Mouse (Mus musculus) neural tube, embryonic 14.5 days (tissue): ENCODE results near the gene Plch1. TPM values are rescaled to one million over a fixed set of nuclear protein-coding genes. Genes with fewer than 3 reads are reported as not detected.
A peak's percentile ranks its signal among the peaks of the same experiment; 100 is the strongest.

Experiments
- ATAC-seq: fragments of 200-750 bp; cut with Nextera tagmentation; 2 replicates; pipeline ENCODE4 v1.8.0; 2017; ENCODE audit warnings: low read depth, mild to moderate bottlenecking, moderate TSS enrichment, moderate library complexity
- H3K27ac ChIP-seq: fragments of 300-500 bp; sonication (generic); 2 replicates; pipeline ENCODE4 v1.5.1; 2014; ENCODE audit warnings: low read depth, mild to moderate bottlenecking, control low read depth, low read length, moderate library complexity, mixed read lengths
- H3K27me3 ChIP-seq: fragments of 300-500 bp; sonication (generic); 2 replicates; pipeline ENCODE4 v1.6.1; 2014; ENCODE audit warnings: low read length; ENCODE audit not compliant: control insufficient read depth, insufficient read depth
- H3K36me3 ChIP-seq: fragments of 300-500 bp; sonication (generic); 2 replicates; pipeline ENCODE4 v1.6.1; 2014; ENCODE audit warnings: low read length, mixed read lengths; ENCODE audit not compliant: control insufficient read depth, insufficient read depth
- H3K4me1 ChIP-seq: fragments of 300-500 bp; sonication (generic); 2 replicates; pipeline ENCODE4 v1.6.1; 2014; ENCODE audit warnings: low read length; ENCODE audit not compliant: control insufficient read depth, insufficient read depth
- H3K4me2 ChIP-seq: fragments of 300-500 bp; sonication (generic); 2 replicates; pipeline ENCODE4 v1.6.1; 2014; ENCODE audit warnings: mild to moderate bottlenecking, low read depth, low read length, control low read depth
- H3K4me3 ChIP-seq: fragments of 300-500 bp; sonication (generic); 2 replicates; pipeline ENCODE4 v1.5.1; 2014; ENCODE audit warnings: low read depth, low read length, control low read depth, mixed read lengths
- H3K9ac ChIP-seq: fragments of 300-500 bp; sonication (generic); replicated peaks from 2 replicates; pipeline ENCODE4 v1.6.1; 2014; ENCODE audit warnings: low read depth, mild to moderate bottlenecking, control low read depth, low read length, mixed read lengths
- H3K9me3 ChIP-seq: fragments of 300-500 bp; sonication (generic); 2 replicates; pipeline ENCODE4 v1.6.1; 2016; ENCODE audit warnings: low read length; ENCODE audit not compliant: control insufficient read depth
- WGBS: fragments of 180-500 bp; shearing (Covaris S2); extraction: QIAGEN DNeasy Blood & Tissue Kit; methylation state at CpG from one replicate; pipeline ENCODE4 v1.1.7; 2014; 5-methylcytosine and 5-hydroxymethylcytosine counted together
- polyA plus RNA-seq: library from polyadenylated mRNA; unstranded; fragments of >200 nt; fragmentation: Nextera tagmentation; extraction: Ambion mirVana; gene quantifications from 2 replicates; pipeline ENCODE4 v1.2.1, GENCODE M21; 2014

Plch1 gene
- polyA plus RNA-seq, 1 experiment from 2014 or later, result 14.3 TPM

DNA sequence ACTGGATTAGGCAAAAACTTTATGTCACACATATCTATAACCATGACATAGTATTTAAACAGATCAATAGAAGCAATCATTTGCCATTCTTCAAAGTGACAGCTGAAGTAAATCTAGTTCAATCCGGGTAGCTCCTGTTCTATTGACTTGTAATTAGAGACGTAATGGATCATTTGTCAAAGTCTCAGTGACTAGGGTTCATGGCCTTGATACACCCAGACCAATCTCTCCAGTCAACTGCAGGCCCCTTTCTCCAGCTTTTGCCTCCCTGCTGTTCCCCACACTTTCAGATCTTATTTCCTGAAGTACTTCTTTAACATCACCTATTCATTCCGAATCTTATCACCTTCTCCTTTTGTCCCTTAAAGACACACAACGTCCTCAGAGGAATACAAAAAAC, 56.8 kb downstream of the Plch1 start:
- Histone ChIP-seq H3K4me2 (no peak overlapping the region), H3K4me1 (no peaks in the 10 kb centered on the region), H3K9ac (no peak overlapping the region), H3K9me3 (no peaks in the 10 kb centered on the region), H3K27me3 (no peaks in the 10 kb centered on the region), H3K36me3 (no peaks in the 10 kb centered on the region), H3K4me3 (no peak overlapping the region), H3K27ac (no peak overlapping the region)
- ATAC-seq, result no peak
- 20% methylated on average over 4 of the region's 4 CpGs for WGBS

DNA sequence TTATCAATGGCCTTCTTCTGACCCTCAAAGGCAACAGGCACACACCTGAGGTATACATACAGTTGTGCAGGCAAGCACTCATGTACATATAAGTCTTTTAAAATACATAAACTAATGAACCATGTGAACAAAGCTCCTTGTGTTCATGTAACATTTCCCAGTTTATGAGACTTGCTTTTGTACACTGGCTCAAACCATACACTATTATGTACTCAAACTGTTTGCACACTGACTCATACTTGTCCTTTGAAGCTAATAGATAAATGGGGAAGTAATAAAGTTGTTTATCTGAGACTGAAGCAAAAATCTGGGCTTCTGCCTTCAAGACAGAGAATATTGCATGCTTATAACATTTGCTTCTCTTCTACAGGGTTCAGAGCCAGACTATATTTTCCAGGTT, 61.5 kb downstream of the Plch1 start:
- ATAC-seq, result no peak
- H3K4me2 ChIP-seq, result no peak overlapping the region
- H3K4me1 ChIP-seq, result no peaks in the 10 kb centered on the region
- H3K27me3 ChIP-seq, result no peaks in the 10 kb centered on the region
- H3K9me3 ChIP-seq, result no peaks in the 10 kb centered on the region
- H3K4me3 ChIP-seq, result no peak overlapping the region
- no peak overlapping the region for H3K9ac ChIP-seq
- H3K36me3 ChIP-seq, result no peaks in the 10 kb centered on the region
- no peak overlapping the region for H3K27ac ChIP-seq

DNA sequence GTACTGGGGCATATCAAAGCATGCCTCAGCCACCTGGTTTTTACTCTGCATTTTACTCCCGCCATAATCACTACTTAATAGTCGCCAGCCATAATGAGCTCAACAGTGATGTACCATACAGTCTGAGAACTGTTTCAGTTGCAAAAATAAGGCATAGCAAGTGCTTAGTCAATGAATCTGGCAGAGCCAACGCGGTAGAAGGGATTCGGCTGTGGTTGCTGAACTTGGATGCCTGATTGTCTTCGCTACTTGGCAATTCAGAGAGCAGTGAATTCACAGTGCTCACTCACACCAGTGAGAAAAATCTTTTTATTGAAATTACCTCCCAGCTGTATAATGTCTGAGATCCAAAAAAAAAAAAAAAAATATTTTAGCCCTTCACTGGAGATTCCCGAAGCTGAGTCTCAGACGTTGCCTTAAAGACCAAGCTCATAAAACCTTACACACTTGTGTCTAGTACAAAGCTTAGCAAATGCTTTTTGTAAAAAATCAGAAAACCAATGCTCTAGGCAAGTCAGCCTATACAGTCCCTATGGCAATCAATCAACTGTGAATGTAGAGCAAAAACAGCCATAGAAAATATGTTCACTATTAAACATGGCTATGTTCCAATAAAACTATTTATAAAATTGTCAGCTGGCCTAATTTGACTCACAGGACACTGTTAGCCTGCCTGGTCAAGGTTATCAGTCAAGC, 62.2 kb downstream of the Plch1 start:
- no peak overlapping the region for H3K9ac ChIP-seq
- H3K4me3 ChIP-seq, result no peak overlapping the region
- no peak for ATAC-seq
- no peaks in the 10 kb centered on the region for H3K36me3 ChIP-seq
- H3K27me3 ChIP-seq, result no peaks in the 10 kb centered on the region
- no peak overlapping the region for H3K4me2 ChIP-seq
- H3K27ac ChIP-seq, result no peak overlapping the region
- no peaks in the 10 kb centered on the region for H3K9me3 ChIP-seq
- 50% methylated on average over 8 of the region's 8 CpGs for WGBS
- H3K4me1 ChIP-seq, result no peaks in the 10 kb centered on the region

DNA sequence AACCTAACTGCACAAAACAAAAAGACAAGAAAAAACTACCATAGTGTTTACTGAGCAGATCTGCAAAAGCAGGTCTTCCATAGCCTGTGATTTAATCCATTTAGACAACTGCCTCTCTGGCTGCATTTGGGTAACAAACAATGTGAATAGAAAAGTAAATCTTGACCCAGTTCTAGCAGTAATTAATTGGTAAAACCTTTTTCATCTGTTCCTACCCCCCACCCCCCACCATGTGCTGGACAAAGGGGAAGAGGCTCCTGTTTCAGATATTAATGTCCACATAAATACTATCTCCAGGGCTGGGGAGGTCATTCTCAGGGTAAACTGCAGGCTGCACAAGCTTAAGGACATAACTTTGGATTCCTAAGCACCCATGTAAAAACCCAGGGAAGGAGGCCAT, 63.5 kb downstream of the Plch1 start:
- H3K27me3 ChIP-seq, result no peaks in the 10 kb centered on the region

DNA sequence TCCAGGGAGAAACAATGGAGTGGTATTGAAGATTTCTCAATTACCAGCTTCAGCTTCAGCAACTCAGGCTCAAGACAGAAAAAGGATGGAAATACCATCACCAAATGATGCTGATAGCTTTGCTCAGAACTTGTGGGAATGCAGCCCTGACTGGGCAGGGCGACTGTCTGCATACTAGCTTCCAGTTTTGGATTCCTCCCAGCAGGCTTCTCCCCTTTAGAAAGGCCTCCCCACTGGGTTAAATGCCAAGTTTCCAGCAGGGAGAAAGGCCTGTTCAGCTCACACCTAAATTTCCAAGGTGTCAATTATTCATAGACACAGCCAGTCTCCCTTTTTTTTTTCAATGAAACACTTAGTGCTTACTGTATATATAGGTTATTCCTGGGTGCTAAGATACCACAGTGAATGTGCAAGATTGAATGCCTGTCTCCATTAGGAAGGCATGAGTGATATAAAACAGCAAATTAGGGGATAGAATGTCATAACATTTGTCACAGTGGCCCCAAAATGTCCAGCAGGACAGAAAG, 75.3 kb downstream of the Plch1 start:
- no peak overlapping the region for H3K4me2 ChIP-seq
- H3K36me3 ChIP-seq, result no peaks in the 10 kb centered on the region
- peak; percentile 47; the same call in 1 of the 2 replicates for ATAC-seq
- no peak overlapping the region for H3K4me3 ChIP-seq
- no peak overlapping the region for H3K9ac ChIP-seq
- no peaks in the 10 kb centered on the region for H3K4me1 ChIP-seq
- no peaks in the 10 kb centered on the region for H3K27me3 ChIP-seq
- 22% methylated on average over 1 of the region's 1 CpGs for WGBS
- no peaks in the 10 kb centered on the region for H3K9me3 ChIP-seq
- H3K27ac ChIP-seq, result no peak overlapping the region

More for the DNA sequence above, 63.5 kb downstream of the Plch1 start:
- no peak overlapping the region for H3K9ac ChIP-seq
- H3K27ac ChIP-seq, result no peak overlapping the region
- ATAC-seq, result no peak
- H3K9me3 ChIP-seq, result no peaks in the 10 kb centered on the region
- no peaks in the 10 kb centered on the region for H3K36me3 ChIP-seq
- H3K4me1 ChIP-seq, result no peaks in the 10 kb centered on the region
- no peak overlapping the region for H3K4me3 ChIP-seq
- H3K4me2 ChIP-seq, result no peak overlapping the region

DNA sequence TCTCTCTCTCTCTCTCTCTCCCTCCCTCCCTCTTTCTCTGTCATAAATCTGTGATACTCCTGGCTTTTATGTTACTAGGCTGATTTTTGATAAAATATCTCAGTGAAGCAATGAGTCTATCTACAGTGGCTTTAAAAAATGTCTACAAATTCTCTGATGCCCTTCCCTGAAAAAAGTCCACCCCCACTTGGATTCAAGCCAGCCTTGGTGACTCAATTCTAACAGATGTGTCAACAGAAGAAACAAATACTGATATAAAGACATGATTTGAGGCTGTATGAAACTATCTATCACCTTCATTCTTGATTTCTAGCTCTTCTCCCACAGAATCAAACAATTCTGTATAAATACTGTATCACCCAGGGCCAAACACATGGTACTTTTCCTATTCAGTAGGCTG, 76.6 kb downstream of the Plch1 start:
- Histone ChIP-seq H3K9ac (no peak overlapping the region), H3K4me3 (no peak overlapping the region), H3K9me3 (no peaks in the 10 kb centered on the region), H3K4me1 (no peaks in the 10 kb centered on the region), H3K4me2 (no peak overlapping the region), H3K36me3 (no peaks in the 10 kb centered on the region), H3K27ac (no peak overlapping the region), H3K27me3 (no peaks in the 10 kb centered on the region)
- ATAC-seq, result no peak

DNA sequence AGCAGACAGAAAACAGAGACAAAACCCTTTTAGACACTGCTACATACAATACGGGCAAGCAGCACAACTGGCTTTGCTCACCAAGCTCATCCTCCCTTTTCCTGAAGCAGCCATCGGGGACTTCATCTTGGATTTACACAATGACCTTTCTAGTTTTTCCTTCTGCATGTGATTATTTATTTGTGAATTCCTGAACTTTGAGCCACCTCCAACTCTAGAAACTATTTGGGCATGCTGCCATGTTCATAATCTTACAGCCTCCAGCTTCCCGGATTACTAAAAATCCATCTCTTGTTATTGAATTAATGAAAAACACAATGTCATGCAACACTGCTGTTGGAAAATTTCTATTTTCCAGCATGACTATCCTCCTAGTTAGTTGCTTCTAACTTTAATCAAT, 84.1 kb downstream of the Plch1 start:
- Histone ChIP-seq H3K27me3 (no peaks in the 10 kb centered on the region), H3K4me1 (no peaks in the 10 kb centered on the region), H3K9ac (no peak overlapping the region), H3K36me3 (no peaks in the 10 kb centered on the region), H3K4me3 (no peak overlapping the region), H3K27ac (no peak overlapping the region), H3K9me3 (no peaks in the 10 kb centered on the region), H3K4me2 (no peak overlapping the region)
- WGBS, result 87% methylated on average over 3 of the region's 3 CpGs
- no peak for ATAC-seq

DNA sequence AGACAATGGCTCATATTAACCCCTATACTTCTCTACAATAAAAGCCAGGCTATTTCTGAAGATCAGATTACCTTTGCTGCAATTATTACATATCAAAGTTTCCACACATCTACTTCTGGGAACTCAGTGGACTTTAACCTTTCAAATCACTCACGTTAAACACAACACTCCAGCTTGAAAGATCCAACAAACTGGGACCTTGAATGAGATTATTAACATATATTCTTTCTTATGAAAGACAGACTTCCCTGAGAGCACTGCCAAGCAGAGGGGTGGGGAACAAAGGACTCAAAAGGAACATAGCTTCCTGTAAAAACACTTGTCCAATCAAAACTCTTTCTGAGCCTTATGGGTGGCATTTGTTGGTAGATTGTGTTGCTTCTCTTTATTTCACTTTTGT, 85.1 kb downstream of the Plch1 start:
- no peak overlapping the region for H3K9ac ChIP-seq
- no peak overlapping the region for H3K27ac ChIP-seq
- H3K4me2 ChIP-seq, result no peak overlapping the region
- H3K9me3 ChIP-seq, result no peaks in the 10 kb centered on the region
- H3K4me3 ChIP-seq, result no peak overlapping the region
- no peaks in the 10 kb centered on the region for H3K36me3 ChIP-seq
- 89% methylated on average over 1 of the region's 1 CpGs for WGBS
- no peak for ATAC-seq
- no peaks in the 10 kb centered on the region for H3K27me3 ChIP-seq
- no peaks in the 10 kb centered on the region for H3K4me1 ChIP-seq

DNA sequence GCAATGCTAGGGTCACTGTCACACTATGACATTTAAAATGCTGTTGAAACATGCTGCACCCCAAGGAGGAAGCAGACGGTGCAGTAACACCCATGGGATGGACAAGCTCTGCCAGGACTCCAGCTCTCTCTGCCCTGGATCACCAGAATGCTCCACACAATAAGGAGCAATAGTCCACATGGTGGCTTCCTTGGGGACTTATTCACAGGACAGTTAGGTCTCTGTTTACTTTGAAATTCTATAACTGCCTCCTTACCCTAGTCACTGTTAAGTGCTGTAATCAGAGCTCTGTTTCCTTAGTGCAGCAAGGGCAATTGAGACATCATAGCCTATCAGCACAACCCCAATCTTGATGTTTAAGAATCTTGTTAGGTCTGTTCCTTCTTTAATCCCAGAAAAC, 92.4 kb downstream of the Plch1 start:
- Histone ChIP-seq H3K4me1 (no peaks in the 10 kb centered on the region), H3K9ac (no peak overlapping the region), H3K4me2 (no peak overlapping the region), H3K9me3 (no peaks in the 10 kb centered on the region), H3K27ac (no peak overlapping the region), H3K4me3 (no peak overlapping the region), H3K36me3 (no peaks in the 10 kb centered on the region), H3K27me3 (no peaks in the 10 kb centered on the region)
- WGBS, result 76% methylated on average over 1 of the region's 1 CpGs
- no peak for ATAC-seq
